Mouse (Mus musculus) bone marrow, adult 2 months (tissue): Measurements from ENCODE around the gene Sort1. TPM values are rescaled to one million over a fixed set of nuclear protein-coding genes. Genes with fewer than 3 reads are reported as not detected.

Experiments
- H3K27ac ChIP-seq: fragments of 200-500 bp; 2 replicates; pipeline ENCODE4 v1.5.1; 2012; ENCODE audit warnings: low read depth, mild to moderate bottlenecking, control low read depth, inconsistent platforms, low read length; ENCODE audit not compliant: control insufficient read depth, poor library complexity, insufficient read depth
- H3K4me1 ChIP-seq: fragments of 200-500 bp; 2 replicates; pipeline ENCODE4 v1.6.1; 2011; ENCODE audit warnings: low read length; ENCODE audit not compliant: control insufficient read depth, insufficient read depth
- H3K4me3 ChIP-seq: fragments of 200-500 bp; replicated peaks from 2 replicates; pipeline ENCODE3; 2011; ENCODE audit warnings: mild to moderate bottlenecking, low read depth, low read length, control low read depth; ENCODE audit not compliant: control insufficient read depth
- CTCF ChIP-seq: fragments of 200-500 bp; IDR thresholded peaks from 2 replicates; pipeline ENCODE4 v1.5.1; 2011; ENCODE audit warnings: low read length, control low read depth; ENCODE audit not compliant: control insufficient read depth, insufficient read depth
- POLR2A ChIP-seq: fragments of 200-500 bp; IDR thresholded peaks from 2 replicates; pipeline ENCODE4 v1.6.1; 2011; ENCODE audit warnings: low read depth, mild to moderate bottlenecking, control low read depth, low read length, borderline replicate concordance; ENCODE audit not compliant: control insufficient read depth
- WGBS: fragments of 180-500 bp; shearing (Covaris S2); methylation state at CpG from one replicate; pipeline ENCODE4 v1.1.7; 2018; 5-methylcytosine and 5-hydroxymethylcytosine counted together
- polyA plus RNA-seq: library from polyadenylated mRNA; stranded (reverse); fragments of >200 nt; gene quantifications from 2 replicates; pipeline ENCODE4 v1.2.4, GENCODE M21; 2011; ENCODE audit warnings: low replicate concordance; ENCODE audit not compliant: missing spikeins, insufficient read depth, insufficient read length

Sort1 gene
- polyA plus RNA-seq, 1 experiment = 15.6 TPM

- 32% methylated on average over 22 of the region's 22 CpGs for WGBS
- H3K4me3 ChIP-seq = no peak overlapping the region
- no peaks in the 10 kb centered on the region for H3K4me1 ChIP-seq
- TF ChIP-seq POLR2A (no peak; the same call in 1 of the 2 replicates), CTCF (peak; percentile 95)
- no peak overlapping the region for H3K27ac ChIP-seq
These were observed 118.0 kb downstream of the Sort1 start for GRCm38 (mm10) chr3:108401692-108402527.

DNA sequence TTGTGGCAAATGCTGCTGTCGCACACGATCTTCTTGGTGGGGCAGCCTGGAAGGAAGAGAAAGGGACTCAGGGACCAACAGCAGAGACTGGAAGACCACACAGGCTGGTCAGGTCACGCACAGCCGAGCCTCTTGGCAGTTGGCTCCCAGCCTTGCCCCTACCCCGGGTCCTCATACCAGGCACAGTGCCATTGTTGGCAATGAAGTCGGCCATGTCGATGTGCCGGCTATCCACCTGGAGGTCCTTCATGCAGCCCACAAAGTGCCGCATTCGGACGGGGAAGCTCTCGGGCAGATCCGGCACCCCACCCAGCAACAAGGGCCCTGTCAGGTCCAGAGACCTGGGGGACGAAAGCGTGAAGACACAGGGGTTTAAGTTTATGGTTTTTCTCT lies 118.6 kb downstream of the Sort1 start:
- H3K4me1 ChIP-seq = no peaks in the 10 kb centered on the region
- WGBS = 94% methylated on average over 15 of the region's 15 CpGs
- no peak overlapping the region for H3K4me3 ChIP-seq
- TF ChIP-seq CTCF = no peak
- no peak for TF ChIP-seq POLR2A
- H3K27ac ChIP-seq = no peak overlapping the region

DNA sequence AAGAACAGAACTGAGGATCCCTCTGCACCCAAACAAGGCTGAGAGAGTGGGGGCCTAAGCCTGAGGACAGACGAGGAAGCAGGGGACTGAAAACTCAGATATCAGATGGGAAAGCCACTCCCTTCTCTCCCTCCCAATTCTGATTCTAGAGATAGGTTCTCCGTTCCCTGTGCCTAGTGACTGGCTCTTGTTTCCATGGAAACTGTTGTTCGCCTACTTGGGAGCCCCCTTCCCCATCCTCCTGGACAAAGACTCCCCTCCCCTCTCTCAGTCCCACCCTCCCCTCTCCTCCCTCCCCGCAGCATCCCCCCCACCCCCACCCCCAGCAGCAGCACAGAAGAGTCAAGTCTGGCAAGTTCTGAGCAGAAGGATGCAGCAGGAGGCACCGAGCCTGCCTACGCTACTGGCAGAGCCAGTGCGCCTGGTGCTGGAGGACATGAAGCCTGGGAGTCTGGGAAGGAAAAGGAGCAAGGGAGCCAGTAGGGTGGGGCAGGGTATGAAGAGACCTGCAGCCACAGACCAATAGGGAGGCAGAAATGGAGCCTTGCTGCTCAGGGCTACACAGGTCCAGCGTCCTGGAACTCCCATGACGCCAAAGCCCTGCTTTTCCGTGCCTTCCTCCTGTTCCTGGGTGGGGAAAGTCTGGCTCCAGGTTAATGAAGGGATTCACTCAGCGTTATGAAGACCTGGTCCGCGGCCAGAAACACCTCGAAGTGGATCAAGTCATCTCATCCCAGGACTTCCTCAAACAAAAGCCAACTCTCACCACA lies 121.8 kb downstream of the Sort1 start:
- TF ChIP-seq POLR2A (no peak), CTCF (no peak)
- WGBS = 71% methylated on average over 14 of the region's 14 CpGs
- Histone ChIP-seq H3K4me1 (no peaks in the 10 kb centered on the region), H3K4me3 (no peak overlapping the region), H3K27ac (no peak overlapping the region)

DNA sequence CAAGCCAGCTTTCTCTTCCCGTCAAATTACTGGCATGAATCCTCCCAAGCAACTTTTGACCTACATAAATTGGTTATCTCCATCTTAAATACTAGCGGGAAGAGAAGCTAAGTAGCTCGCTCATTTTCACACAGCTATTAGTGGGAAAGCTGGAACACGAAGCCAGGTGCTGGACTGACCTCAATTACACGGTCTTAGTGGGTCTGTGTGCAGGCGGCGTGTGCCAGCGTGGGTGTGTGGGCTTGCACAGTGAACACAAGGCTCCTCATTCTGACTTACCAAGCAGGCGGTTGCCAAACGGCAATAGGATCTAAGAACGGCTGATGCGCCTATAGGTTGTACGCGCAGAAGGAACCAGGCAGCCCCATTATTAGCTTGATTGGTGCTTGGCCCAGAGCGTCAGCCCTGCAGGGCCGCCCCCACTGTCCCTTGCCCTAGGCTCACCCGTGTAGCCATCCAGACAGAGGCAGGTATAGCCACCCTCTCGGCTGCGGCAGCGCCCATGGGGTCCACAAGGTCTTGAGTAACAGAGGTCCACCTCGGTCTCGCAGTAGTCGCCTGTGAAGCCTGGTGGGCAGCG lies 122.5 kb downstream of the Sort1 start:
- 92% methylated on average over 24 of the region's 24 CpGs for WGBS
- Histone ChIP-seq H3K4me3 (no peak overlapping the region), H3K4me1 (no peaks in the 10 kb centered on the region), H3K27ac (no peak overlapping the region)
- no peak for TF ChIP-seq POLR2A
- TF ChIP-seq CTCF = no peak

GRCm38 (mm10) chr3:108408517-108409008 lies 124.7 kb downstream of the Sort1 start:
- TF ChIP-seq CTCF (no peak), POLR2A (no peak)
- Histone ChIP-seq H3K27ac (no peak overlapping the region), H3K4me3 (no peak overlapping the region), H3K4me1 (no peaks in the 10 kb centered on the region)
- 85% methylated on average over 8 of the region's 8 CpGs for WGBS

DNA sequence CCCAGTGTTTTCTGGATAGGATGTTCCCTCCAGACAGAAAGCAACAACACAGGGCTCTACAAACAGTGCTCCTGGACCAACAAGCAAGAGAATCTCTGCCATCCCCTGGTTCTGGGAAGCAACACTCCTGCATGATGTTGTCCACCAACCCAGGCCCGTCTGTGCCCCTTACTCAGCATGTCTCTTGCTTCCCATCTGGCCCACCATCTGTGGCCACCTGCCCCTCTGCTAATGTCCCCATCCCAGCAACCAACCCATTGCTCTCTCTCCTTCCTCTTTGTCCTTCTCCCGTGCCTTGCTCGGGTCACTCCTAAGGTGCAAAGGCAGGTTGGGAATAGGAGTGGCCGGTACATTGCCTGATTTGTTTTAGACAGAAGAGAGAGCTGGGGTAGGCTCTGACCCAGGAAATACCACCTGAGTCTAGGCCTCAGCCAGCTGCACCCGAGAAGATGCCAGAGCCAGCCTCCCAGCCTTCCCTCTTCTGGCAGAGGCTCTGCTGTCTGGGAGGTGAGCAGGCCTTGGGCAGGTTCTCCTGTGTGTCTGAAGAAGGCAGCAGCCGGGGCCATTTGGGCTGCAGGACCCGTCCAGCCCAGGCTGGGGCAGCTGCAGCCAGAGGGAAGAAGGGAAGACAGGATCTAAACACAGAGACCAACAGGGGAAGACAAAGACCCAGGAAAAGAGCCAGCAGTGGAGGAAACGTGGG lies 125.9 kb downstream of the Sort1 start:
- no peak for TF ChIP-seq POLR2A
- no peak for TF ChIP-seq CTCF
- WGBS = 73% methylated on average over 8 of the region's 8 CpGs
- no peak overlapping the region for H3K27ac ChIP-seq

DNA sequence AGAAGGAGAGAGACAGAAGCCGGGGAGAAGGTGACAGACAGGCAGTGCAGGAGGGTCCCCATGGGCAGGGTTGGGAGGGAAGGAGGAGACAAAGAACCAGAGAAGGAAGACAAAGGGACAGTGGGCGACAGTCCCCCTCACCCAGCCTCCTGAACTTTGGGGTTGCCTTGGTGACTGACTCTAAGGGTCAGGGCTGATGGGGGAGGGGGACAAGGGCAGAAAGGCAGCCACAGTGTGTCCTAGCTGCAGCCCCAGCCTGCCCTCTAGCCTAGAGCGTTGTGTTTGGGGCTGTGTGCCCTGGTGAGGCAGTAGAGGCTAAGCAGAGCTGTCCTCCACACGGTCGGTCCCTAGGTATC lies 126.5 kb downstream of the Sort1 start:
- no peaks in the 10 kb centered on the region for H3K4me1 ChIP-seq
- H3K4me3 ChIP-seq = no peak overlapping the region
- H3K27ac ChIP-seq = no peak overlapping the region
- WGBS = 73% methylated on average over 5 of the region's 5 CpGs
- TF ChIP-seq POLR2A (no peak), CTCF (no peak)

More for the DNA sequence above, 125.9 kb downstream of the Sort1 start:
- H3K4me1 ChIP-seq = no peaks in the 10 kb centered on the region
- H3K4me3 ChIP-seq = no peak overlapping the region

Other genes with a start within 250 kb of the Sort1 start
- gene Gstm4, start 239.2 kb upstream of the Sort1 start, polyA plus RNA-seq = 4.8 and 8.3 TPM in 2 replicates
- 15.3 and 47.2 TPM in 2 replicates for gene Ampd2, start 197.4 kb upstream of the Sort1 start, polyA plus RNA-seq
- 1.0 TPM in 1 of 2 replicates, not detected in the other for gene Gnat2, start 191.3 kb upstream of the Sort1 start, polyA plus RNA-seq
- 11.7 and 27.5 TPM in 2 replicates for gene Gnai3, start 137.9 kb upstream of the Sort1 start, polyA plus RNA-seq
- not detected in 2 replicates for gene Gpr61, start 129.2 kb upstream of the Sort1 start, polyA plus RNA-seq
- gene Amigo1, start 97.7 kb upstream of the Sort1 start, polyA plus RNA-seq = 0.75 and 1.9 TPM in 2 replicates
- 3.8 and 12.1 TPM in 2 replicates for gene Cyb561d1, start 82.9 kb upstream of the Sort1 start, polyA plus RNA-seq
- 3.4 and 10.1 TPM in 2 replicates for gene Atxn7l2, start 73.1 kb upstream of the Sort1 start, polyA plus RNA-seq
- 0.37 TPM in 1 of 2 replicates, not detected in the other for gene Sypl2, start 57.4 kb upstream of the Sort1 start, polyA plus RNA-seq
- gene Psma5, start 27.2 kb upstream of the Sort1 start, polyA plus RNA-seq = 37.3 and 60.9 TPM in 2 replicates
- not detected in 2 replicates for gene Mybphl, start 80.8 kb downstream of the Sort1 start, polyA plus RNA-seq
- 15.9 and 43.2 TPM in 2 replicates for gene Psrc1, start 99.8 kb downstream of the Sort1 start, polyA plus RNA-seq
- gene Celsr2, start 131.5 kb downstream of the Sort1 start, polyA plus RNA-seq = 0.75 and 1.5 TPM in 2 replicates
- gene Sars, start 161.1 kb downstream of the Sort1 start, polyA plus RNA-seq = 43.5 and 69.1 TPM in 2 replicates